11 mouse cellular contexts compared by ENCODE assay signal in genomic region chr9:44722575-44722974, GRCm38 (mm10). TPM values are rescaled to one million over a fixed set of nuclear protein-coding genes. Genes with fewer than 3 reads are reported as not detected.
A peak's percentile ranks its signal among the peaks of the same experiment; 100 is the strongest.
DNase-seq lines count a peak whose midpoint lies in the region; ATAC-seq lines count a peak whose summit lies in the region.
"Had no signal": no experiment of that assay in that cellular context is flagged by ENCODE, and none has a peak within 500 bp of the region (broad histone marks: within the 10 kb centered on the region; RNA-seq: fewer than 3 reads in every experiment).

No protein-coding gene starts in this region.

- peak overlapping the region; percentile 45 for H3K27ac ChIP-seq in kidney, embryonic 16.5 days (ENCODE audit: low read length)
- H3K27ac ChIP-seq in embryonic facial prominence, embryonic 14.5 days (replicated peaks; ENCODE audit: low read depth, low read length): peak overlapping the region; percentile 84
- peak overlapping the region; percentile 60; the same call in 1 of the 2 replicates for H3K27ac ChIP-seq in midbrain, embryonic 14.5 days (replicated peaks; ENCODE audit: low read depth, low read length)

- H3K4me3 ChIP-seq in kidney, embryonic 16.5 days (ENCODE audit: low read length): no peak overlapping the region
- no peak overlapping the region for H3K4me3 ChIP-seq in embryonic facial prominence, embryonic 14.5 days (ENCODE audit: low read depth, low read length)
- H3K4me3 ChIP-seq in midbrain, embryonic 14.5 days (replicated peaks; ENCODE audit: low read depth, low read length): no peak overlapping the region
- H3K4me3 ChIP-seq: erythroblast, embryonic 14.5 days had no signal

- peaks cover 3% of the 10 kb centered on the region; the same call in 1 of the 2 replicates for H3K36me3 ChIP-seq in kidney, embryonic 16.5 days (ENCODE audit: insufficient read depth, low read length)
- peaks cover 21% of the 10 kb centered on the region for H3K36me3 ChIP-seq in embryonic facial prominence, embryonic 14.5 days (ENCODE audit: control insufficient read depth, insufficient read depth, low read length)
- H3K36me3 ChIP-seq in midbrain, embryonic 14.5 days (ENCODE audit: control insufficient read depth, insufficient read depth, low read length): peaks cover 8% of the 10 kb centered on the region

- no peak for ATAC-seq in kidney, embryonic 16.5 days (ENCODE audit: low FRiP score, low TSS enrichment)
- ATAC-seq in embryonic facial prominence, embryonic 14.5 days (ENCODE audit: low read depth): no peak
- no peak for ATAC-seq in midbrain, embryonic 14.5 days (ENCODE audit: low FRiP score, low TSS enrichment)

- H3K9me3 ChIP-seq in kidney, embryonic 16.5 days (ENCODE audit: low read length): no peaks in the 10 kb centered on the region
- H3K9me3 ChIP-seq in embryonic facial prominence, embryonic 14.5 days (ENCODE audit: control insufficient read depth, low read length): no peaks in the 10 kb centered on the region
- H3K9me3 ChIP-seq in midbrain, embryonic 14.5 days (ENCODE audit: control insufficient read depth, low read length): no peaks in the 10 kb centered on the region

- H3K4me1 ChIP-seq in kidney, embryonic 16.5 days (ENCODE audit: insufficient read depth, low read length): peaks cover 50% of the 10 kb centered on the region
- peaks cover 42% of the 10 kb centered on the region for H3K4me1 ChIP-seq in embryonic facial prominence, embryonic 14.5 days (ENCODE audit: control insufficient read depth, insufficient read depth, low read length)
- H3K4me1 ChIP-seq in midbrain, embryonic 14.5 days (ENCODE audit: control insufficient read depth, insufficient read depth, low read length): peaks cover 58% of the 10 kb centered on the region

- H3K27me3 ChIP-seq in kidney, embryonic 16.5 days (ENCODE audit: insufficient read depth, low read length): no peaks in the 10 kb centered on the region
- H3K27me3 ChIP-seq in embryonic facial prominence, embryonic 14.5 days (replicated peaks; ENCODE audit: control insufficient read depth, insufficient read depth, low read length): no peaks in the 10 kb centered on the region
- H3K27me3 ChIP-seq in midbrain, embryonic 14.5 days (ENCODE audit: control insufficient read depth, insufficient read depth, low read length): no peaks in the 10 kb centered on the region

- DNase-seq in adrenal gland, postnatal 14 days: peak; percentile 55
- no peak for DNase-seq in adrenal gland, postnatal 25 days
- DNase-seq in kidney, adult 11 months: no peak
- DNase-seq in embryonic facial prominence, embryonic 14.5 days (ENCODE audit: low spot score): no peak
- DNase-seq in midbrain, embryonic 14.5 days: no peak
- no peak for DNase-seq in spleen, postnatal 10 days (ENCODE audit: low spot score in 2 of 2)
- DNase-seq in Muller cell, postnatal 12 days (ENCODE audit: inconsistent ontology term): no peak
- DNase-seq: right cerebral cortex, postnatal 14 days had no signal

- no peak overlapping the region for H3K4me2 ChIP-seq in kidney, embryonic 16.5 days (replicated peaks; ENCODE audit: low read depth, low read length)
- H3K4me2 ChIP-seq in embryonic facial prominence, embryonic 14.5 days (ENCODE audit: low read depth, low read length): no peak overlapping the region
- no peak overlapping the region for H3K4me2 ChIP-seq in midbrain, embryonic 14.5 days (ENCODE audit: low read length)

- no peak overlapping the region for H3K9ac ChIP-seq in kidney, embryonic 16.5 days (replicated peaks; ENCODE audit: low read length)
- no peak overlapping the region for H3K9ac ChIP-seq in embryonic facial prominence, embryonic 14.5 days (ENCODE audit: low read depth, low read length)
- no peak overlapping the region for H3K9ac ChIP-seq in midbrain, embryonic 14.5 days (replicated peaks; ENCODE audit: low read length)

- WGBS in kidney, embryonic 16.5 days: 67% methylated on average over 7 of the region's 7 CpGs
- WGBS in embryonic facial prominence, embryonic 14.5 days: 69% methylated on average over 7 of the region's 7 CpGs
- WGBS in midbrain, embryonic 14.5 days: 46% methylated on average over 7 of the region's 7 CpGs

RNA-seq across cellular contexts. Expression of gene Phldb1, which starts 12.4 kb away (rescaled TPM):
- total RNA-seq in adrenal gland, postnatal 14 days (2021): 45.1 and 60.5 TPM in 2 replicates
- 33.7 and 36.9 TPM in 2 replicates for total RNA-seq in adrenal gland, postnatal 25 days (2021)
- 37.0 and 37.6 TPM in 2 replicates for polyA plus RNA-seq in kidney, embryonic 16.5 days (2015; fragmentation: Nextera tagmentation; extraction: Ambion mirVana)
- polyA plus RNA-seq in embryonic facial prominence, embryonic 14.5 days (2014; fragmentation: Nextera tagmentation; extraction: Ambion mirVana): 40.3 and 40.9 TPM in 2 replicates
- 46.7 and 51.1 TPM in 2 replicates for polyA plus RNA-seq in midbrain, embryonic 14.5 days (2014; fragmentation: Nextera tagmentation; extraction: Ambion mirVana)

RNA-seq across cellular contexts. Expression of gene Arcn1, which starts 45.1 kb away (rescaled TPM):
- 160 and 166 TPM in 2 replicates for total RNA-seq in adrenal gland, postnatal 14 days (2021)
- total RNA-seq in adrenal gland, postnatal 25 days (2021): 148 and 170 TPM in 2 replicates
- polyA plus RNA-seq in kidney, embryonic 16.5 days (2015; fragmentation: Nextera tagmentation; extraction: Ambion mirVana): 217 and 219 TPM in 2 replicates
- polyA plus RNA-seq in embryonic facial prominence, embryonic 14.5 days (2014; fragmentation: Nextera tagmentation; extraction: Ambion mirVana): 220 and 226 TPM in 2 replicates
- 99.8 and 160 TPM in 2 replicates for polyA plus RNA-seq in midbrain, embryonic 14.5 days (2014; fragmentation: Nextera tagmentation; extraction: Ambion mirVana)

RNA-seq across cellular contexts. Expression of gene Ift46, which starts 45.1 kb away (rescaled TPM):
- 72.1 and 82.3 TPM in 2 replicates for total RNA-seq in adrenal gland, postnatal 14 days (2021)
- 71.7 and 97.0 TPM in 2 replicates for total RNA-seq in adrenal gland, postnatal 25 days (2021)
- polyA plus RNA-seq in kidney, embryonic 16.5 days (2015; fragmentation: Nextera tagmentation; extraction: Ambion mirVana): 100 and 111 TPM in 2 replicates
- 101 and 121 TPM in 2 replicates for polyA plus RNA-seq in embryonic facial prominence, embryonic 14.5 days (2014; fragmentation: Nextera tagmentation; extraction: Ambion mirVana)
- 187 and 211 TPM in 2 replicates for polyA plus RNA-seq in midbrain, embryonic 14.5 days (2014; fragmentation: Nextera tagmentation; extraction: Ambion mirVana)

RNA-seq across cellular contexts. Expression of gene Treh, which starts 49.5 kb away (rescaled TPM):
- not detected in 2 replicates for total RNA-seq in adrenal gland, postnatal 14 days (2021)
- total RNA-seq in adrenal gland, postnatal 25 days (2021): not detected in 2 replicates
- 0.17 TPM in 1 of 2 replicates, not detected in the other for polyA plus RNA-seq in kidney, embryonic 16.5 days (2015; fragmentation: Nextera tagmentation; extraction: Ambion mirVana)
- polyA plus RNA-seq in embryonic facial prominence, embryonic 14.5 days (2014; fragmentation: Nextera tagmentation; extraction: Ambion mirVana): not detected in 2 replicates
- not detected in 2 replicates for polyA plus RNA-seq in midbrain, embryonic 14.5 days (2014; fragmentation: Nextera tagmentation; extraction: Ambion mirVana)
- total RNA-seq: megakaryocyte progenitor cell, adult 5-6 weeks had no signal
- polyA plus RNA-seq: erythroblast, embryonic 14.5 days had no signal
